Mouse (Mus musculus) embryonic fibroblast, embryonic 13.5 days (primary cell): ENCODE data around the gene Tnfaip2.

Experiments used
- CTCF ChIP-seq: IDR thresholded peaks from 2 replicates; pipeline ENCODE4 v1.5.1; 2011; ENCODE audit warnings: mild to moderate bottlenecking, control low read depth, low read length, moderate library complexity, borderline replicate concordance; ENCODE audit not compliant: insufficient read depth
- POLR2A ChIP-seq: IDR thresholded peaks from 2 replicates; pipeline ENCODE4 v1.6.1; 2011; ENCODE audit warnings: low read depth, mild to moderate bottlenecking, control low read depth, low read length, moderate library complexity

DNA sequence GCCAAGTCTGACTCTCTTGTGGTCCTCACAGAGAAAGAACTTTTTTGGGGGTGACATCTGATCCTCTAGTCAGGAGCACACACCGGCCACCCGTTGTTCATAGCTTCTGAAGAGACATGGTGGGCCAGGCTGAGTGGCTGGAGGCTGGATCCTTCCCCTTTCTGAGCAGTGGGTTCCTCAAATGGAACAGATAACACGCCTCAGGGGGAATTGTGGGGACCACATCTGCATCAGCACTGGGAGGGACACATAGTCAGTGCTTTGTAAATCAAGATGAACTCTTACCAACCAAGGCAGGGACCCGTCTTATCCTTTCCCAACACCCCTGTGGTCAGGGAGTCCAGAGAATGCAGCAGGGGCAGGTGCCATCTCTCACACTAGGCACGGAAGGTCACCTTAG is 22.4 kb upstream of the Tnfaip2 start:
- TF ChIP-seq CTCF (no peak), POLR2A (no peak)
